Mouse (Mus musculus): Measurements from ENCODE around the gene Lysmd1. TPM values are rescaled to one million over a fixed set of nuclear protein-coding genes. Genes with fewer than 3 reads are reported as not detected.
A peak's percentile ranks its signal among the peaks of the same experiment; 100 is the strongest.

The Lysmd1 gene
- polyA plus RNA-seq, 1 experiment from 2014 or later = 16.2 TPM

- H3K4me2 ChIP-seq (ENCODE audit: low read depth, low read length) = peak overlapping the region; percentile 95; the same call in 1 of the 2 replicates
Measured at GRCm38 (mm10) chr3:95162345-95162628, 28.4 kb downstream of the Lysmd1 start.

GRCm38 (mm10) chr3:95163419-95164255 is 29.7 kb downstream of the Lysmd1 start:
- ATAC-seq (ENCODE audit: low read depth) = no peak
- Histone ChIP-seq H3K9me3 (ENCODE audit: control insufficient read depth, low read length) (no peaks in the 10 kb centered on the region), H3K4me2 (ENCODE audit: low read depth, low read length) (no peak overlapping the region), H3K9ac (ENCODE audit: low read length) (no peak overlapping the region), H3K4me1 (replicated peaks; ENCODE audit: control insufficient read depth, insufficient read depth, low read length) (peaks cover 31% of the 10 kb centered on the region), H3K27me3 (ENCODE audit: control insufficient read depth, insufficient read depth, low read depth, low read length) (no peaks in the 10 kb centered on the region), H3K4me3 (ENCODE audit: low read length) (no peak overlapping the region), H3K27ac (ENCODE audit: low read length) (no peak overlapping the region), H3K36me3 (ENCODE audit: control insufficient read depth, insufficient read depth, low read length) (no peaks in the 10 kb centered on the region)
- WGBS = 42% methylated on average over 11 of the region's 11 CpGs

More at GRCm38 (mm10) chr3:95162345-95162628, 28.4 kb downstream of the Lysmd1 start:
- WGBS = 33% methylated on average over 2 of the region's 2 CpGs
- Histone ChIP-seq H3K36me3 (ENCODE audit: control insufficient read depth, insufficient read depth, low read length) (no peaks in the 10 kb centered on the region), H3K4me3 (ENCODE audit: low read length) (no peak overlapping the region), H3K4me1 (replicated peaks; ENCODE audit: control insufficient read depth, insufficient read depth, low read length) (peaks cover 31% of the 10 kb centered on the region), H3K27ac (ENCODE audit: low read length) (no peak overlapping the region), H3K27me3 (ENCODE audit: control insufficient read depth, insufficient read depth, low read depth, low read length) (no peaks in the 10 kb centered on the region), H3K9me3 (ENCODE audit: control insufficient read depth, low read length) (no peaks in the 10 kb centered on the region), H3K9ac (ENCODE audit: low read length) (no peak overlapping the region)
- no peak for ATAC-seq (ENCODE audit: low read depth)

GRCm38 (mm10) chr3:95164256-95164550 is 30.3 kb downstream of the Lysmd1 start:
- Histone ChIP-seq H3K27me3 (ENCODE audit: control insufficient read depth, insufficient read depth, low read depth, low read length) (no peaks in the 10 kb centered on the region), H3K9me3 (ENCODE audit: control insufficient read depth, low read length) (no peaks in the 10 kb centered on the region), H3K36me3 (ENCODE audit: control insufficient read depth, insufficient read depth, low read length) (no peaks in the 10 kb centered on the region), H3K27ac (ENCODE audit: low read length) (no peak overlapping the region), H3K4me1 (replicated peaks; ENCODE audit: control insufficient read depth, insufficient read depth, low read length) (peaks cover 31% of the 10 kb centered on the region), H3K9ac (ENCODE audit: low read length) (no peak overlapping the region), H3K4me2 (ENCODE audit: low read depth, low read length) (no peak overlapping the region), H3K4me3 (ENCODE audit: low read length) (no peak overlapping the region)
- 67% methylated on average over 1 of the region's 5 CpGs for WGBS
- ATAC-seq (ENCODE audit: low read depth) = no peak

GRCm38 (mm10) chr3:95164840-95165239 is 31.0 kb downstream of the Lysmd1 start:
- 78% methylated on average over 5 of the region's 5 CpGs for WGBS
- no peak overlapping the region for H3K4me3 ChIP-seq (ENCODE audit: low read length)
- no peak for ATAC-seq (ENCODE audit: low read depth)
- H3K27me3 ChIP-seq (ENCODE audit: control insufficient read depth, insufficient read depth, low read depth, low read length) = no peaks in the 10 kb centered on the region
- no peaks in the 10 kb centered on the region for H3K36me3 ChIP-seq (ENCODE audit: control insufficient read depth, insufficient read depth, low read length)
- H3K27ac ChIP-seq (ENCODE audit: low read length) = no peak overlapping the region
- H3K9ac ChIP-seq (ENCODE audit: low read length) = no peak overlapping the region
- peaks cover 26% of the 10 kb centered on the region for H3K4me1 ChIP-seq (replicated peaks; ENCODE audit: control insufficient read depth, insufficient read depth, low read length)
- H3K9me3 ChIP-seq (ENCODE audit: control insufficient read depth, low read length) = no peaks in the 10 kb centered on the region
- no peak overlapping the region for H3K4me2 ChIP-seq (ENCODE audit: low read depth, low read length)

GRCm38 (mm10) chr3:95169996-95170395 is 36.1 kb downstream of the Lysmd1 start:
- H3K36me3 ChIP-seq (ENCODE audit: control insufficient read depth, insufficient read depth, low read length) = peaks cover 4% of the 10 kb centered on the region; the same call in 1 of the 2 replicates
- no peak for ATAC-seq (ENCODE audit: low read depth)

GRCm38 (mm10) chr3:95171105-95171504 is 37.2 kb downstream of the Lysmd1 start:
- no peak overlapping the region for H3K4me2 ChIP-seq (ENCODE audit: low read depth, low read length)
- ATAC-seq (ENCODE audit: low read depth) = no peak
- peaks cover 4% of the 10 kb centered on the region; the same call in 1 of the 2 replicates for H3K36me3 ChIP-seq (ENCODE audit: control insufficient read depth, insufficient read depth, low read length)
- H3K27me3 ChIP-seq (ENCODE audit: control insufficient read depth, insufficient read depth, low read depth, low read length) = peaks cover 28% of the 10 kb centered on the region
- H3K9ac ChIP-seq (ENCODE audit: low read length) = no peak overlapping the region
- H3K27ac ChIP-seq (ENCODE audit: low read length) = no peak overlapping the region
- WGBS = 49% methylated on average over 6 of the region's 6 CpGs
- H3K4me1 ChIP-seq (replicated peaks; ENCODE audit: control insufficient read depth, insufficient read depth, low read length) = peaks cover 13% of the 10 kb centered on the region; the same call in 1 of the 2 replicates
- H3K4me3 ChIP-seq (ENCODE audit: low read length) = no peak overlapping the region
- no peaks in the 10 kb centered on the region for H3K9me3 ChIP-seq (ENCODE audit: control insufficient read depth, low read length)

More at GRCm38 (mm10) chr3:95169996-95170395, 36.1 kb downstream of the Lysmd1 start:
- Histone ChIP-seq H3K9ac (ENCODE audit: low read length) (no peak overlapping the region), H3K4me2 (ENCODE audit: low read depth, low read length) (no peak overlapping the region), H3K4me3 (ENCODE audit: low read length) (no peak overlapping the region), H3K27me3 (ENCODE audit: control insufficient read depth, insufficient read depth, low read depth, low read length) (peaks cover 28% of the 10 kb centered on the region), H3K27ac (ENCODE audit: low read length) (no peak overlapping the region), H3K9me3 (ENCODE audit: control insufficient read depth, low read length) (no peaks in the 10 kb centered on the region), H3K4me1 (replicated peaks; ENCODE audit: control insufficient read depth, insufficient read depth, low read length) (peaks cover 13% of the 10 kb centered on the region; the same call in 1 of the 2 replicates)
- WGBS = 91% methylated on average over 10 of the region's 10 CpGs

GRCm38 (mm10) chr3:95172526-95173255 is 38.8 kb downstream of the Lysmd1 start:
- H3K27ac ChIP-seq (ENCODE audit: low read length) = no peak overlapping the region
- peak overlapping the region; percentile 47 for H3K4me3 ChIP-seq (ENCODE audit: low read length)
- ATAC-seq (ENCODE audit: low read depth) = peak; percentile 24
- H3K36me3 ChIP-seq (ENCODE audit: control insufficient read depth, insufficient read depth, low read length) = peaks cover 4% of the 10 kb centered on the region; the same call in 1 of the 2 replicates
- peaks cover 13% of the 10 kb centered on the region; the same call in 1 of the 2 replicates for H3K4me1 ChIP-seq (replicated peaks; ENCODE audit: control insufficient read depth, insufficient read depth, low read length)
- peak overlapping the region; percentile 62 for H3K4me2 ChIP-seq (ENCODE audit: low read depth, low read length)
- peak overlapping the region; percentile 59 for H3K9ac ChIP-seq (ENCODE audit: low read length)
- H3K9me3 ChIP-seq (ENCODE audit: control insufficient read depth, low read length) = no peaks in the 10 kb centered on the region
- H3K27me3 ChIP-seq (ENCODE audit: control insufficient read depth, insufficient read depth, low read depth, low read length) = peaks cover 28% of the 10 kb centered on the region
- WGBS = 23% methylated on average over 78 of the region's 84 CpGs

GRCm38 (mm10) chr3:95173256-95173949 is 39.5 kb downstream of the Lysmd1 start:
- Histone ChIP-seq H3K9ac (ENCODE audit: low read length) (peak overlapping the region; percentile 59), H3K4me3 (ENCODE audit: low read length) (peak overlapping the region; percentile 47), H3K4me1 (replicated peaks; ENCODE audit: control insufficient read depth, insufficient read depth, low read length) (peaks cover 13% of the 10 kb centered on the region; the same call in 1 of the 2 replicates), H3K4me2 (ENCODE audit: low read depth, low read length) (peak overlapping the region; percentile 62), H3K36me3 (ENCODE audit: control insufficient read depth, insufficient read depth, low read length) (peaks cover 4% of the 10 kb centered on the region; the same call in 1 of the 2 replicates), H3K9me3 (ENCODE audit: control insufficient read depth, low read length) (no peaks in the 10 kb centered on the region), H3K27me3 (ENCODE audit: control insufficient read depth, insufficient read depth, low read depth, low read length) (peaks cover 28% of the 10 kb centered on the region), H3K27ac (ENCODE audit: low read length) (no peak overlapping the region)
- WGBS = 6% methylated on average over 57 of the region's 58 CpGs
- peak; percentile 41 for ATAC-seq (ENCODE audit: low read depth)
